Mouse (Mus musculus): ENCODE data around the gene Tex45. TPM values are rescaled to one million over a fixed set of nuclear protein-coding genes. Genes with fewer than 3 reads are reported as not detected.

Tex45 gene
- polyA plus RNA-seq, 1 experiment from 2014 or later: not detected

- peak; percentile 28 for ATAC-seq (replicated peaks; ENCODE audit: extremely low read depth, insufficient read depth, low FRiP score)
- H3K9me3 ChIP-seq (replicated peaks; ENCODE audit: control insufficient read depth, low read length): no peaks in the 10 kb centered on the region
- H3K4me3 ChIP-seq (ENCODE audit: low read length): peak overlapping the region; percentile 81
- H3K9ac ChIP-seq (ENCODE audit: low read length): peak overlapping the region; percentile 71
- peaks cover 9% of the 10 kb centered on the region for H3K4me1 ChIP-seq (ENCODE audit: control insufficient read depth, insufficient read depth, low read length)
- under 1% methylated on average over 25 of the region's 25 CpGs for WGBS
- H3K4me2 ChIP-seq (ENCODE audit: low read depth, low read length): peak overlapping the region; percentile 98
- 0 out of 2 replicates have a peak, but pooled peaks cover 3% of the 10 kb centered on the region for H3K36me3 ChIP-seq (ENCODE audit: control insufficient read depth, insufficient read depth)
- H3K27ac ChIP-seq (ENCODE audit: low read length): peak overlapping the region; percentile 52
- H3K27me3 ChIP-seq (ENCODE audit: control insufficient read depth, insufficient read depth, low read length): no peaks in the 10 kb centered on the region
Observed at GRCm38 (mm10) chr8:3515771-3516417, 45.2 kb downstream of the Tex45 start.

- H3K4me1 ChIP-seq (ENCODE audit: control insufficient read depth, insufficient read depth, low read length): peaks cover 9% of the 10 kb centered on the region
- no peaks in the 10 kb centered on the region; the same call in 1 of the 2 replicates for H3K36me3 ChIP-seq (ENCODE audit: control insufficient read depth, insufficient read depth)
- 1% methylated on average over 36 of the region's 36 CpGs for WGBS
- H3K4me2 ChIP-seq (ENCODE audit: low read depth, low read length): peak overlapping the region; percentile 98
- H3K4me3 ChIP-seq (ENCODE audit: low read length): peak overlapping the region; percentile 81
- H3K27ac ChIP-seq (ENCODE audit: low read length): peak overlapping the region; percentile 52
- peak; percentile 82 for ATAC-seq (replicated peaks; ENCODE audit: extremely low read depth, insufficient read depth, low FRiP score)
- H3K27me3 ChIP-seq (ENCODE audit: control insufficient read depth, insufficient read depth, low read length): no peaks in the 10 kb centered on the region
- peak overlapping the region; percentile 72 for H3K9ac ChIP-seq (ENCODE audit: low read length)
- no peaks in the 10 kb centered on the region for H3K9me3 ChIP-seq (replicated peaks; ENCODE audit: control insufficient read depth, low read length)
Observed at GRCm38 (mm10) chr8:3516450-3517116, 45.9 kb downstream of the Tex45 start.

GRCm38 (mm10) chr8:3517117-3517495 lies 46.4 kb downstream of the Tex45 start:
- Histone ChIP-seq H3K4me3 (ENCODE audit: low read length) (peak overlapping the region; percentile 81), H3K4me2 (ENCODE audit: low read depth, low read length) (peak overlapping the region; percentile 98), H3K9ac (ENCODE audit: low read length) (peak overlapping the region; percentile 72), H3K27ac (ENCODE audit: low read length) (peak overlapping the region; percentile 51), H3K9me3 (replicated peaks; ENCODE audit: control insufficient read depth, low read length) (no peaks in the 10 kb centered on the region), H3K4me1 (ENCODE audit: control insufficient read depth, insufficient read depth, low read length) (peaks cover 9% of the 10 kb centered on the region), H3K27me3 (ENCODE audit: control insufficient read depth, insufficient read depth, low read length) (no peaks in the 10 kb centered on the region), H3K36me3 (ENCODE audit: control insufficient read depth, insufficient read depth) (no peaks in the 10 kb centered on the region; the same call in 1 of the 2 replicates)
- ATAC-seq (replicated peaks; ENCODE audit: extremely low read depth, insufficient read depth, low FRiP score): peak; percentile 2; the same call in 1 of the 2 replicates
- 2% methylated on average over 16 of the region's 16 CpGs for WGBS

- no peak overlapping the region for H3K4me2 ChIP-seq (ENCODE audit: low read depth, low read length)
- H3K36me3 ChIP-seq (ENCODE audit: control insufficient read depth, insufficient read depth): peaks cover 23% of the 10 kb centered on the region
- no peak overlapping the region for H3K9ac ChIP-seq (ENCODE audit: low read length)
- H3K4me1 ChIP-seq (ENCODE audit: control insufficient read depth, insufficient read depth, low read length): 0 out of 2 replicates have a peak, but pooled peaks cover 2% of the 10 kb centered on the region
- no peak overlapping the region for H3K4me3 ChIP-seq (ENCODE audit: low read length)
- H3K9me3 ChIP-seq (replicated peaks; ENCODE audit: control insufficient read depth, low read length): no peaks in the 10 kb centered on the region
- H3K27me3 ChIP-seq (ENCODE audit: control insufficient read depth, insufficient read depth, low read length): no peaks in the 10 kb centered on the region
- ATAC-seq (replicated peaks; ENCODE audit: extremely low read depth, insufficient read depth, low FRiP score): no peak
- WGBS: 83% methylated on average over 13 of the region's 13 CpGs
- H3K27ac ChIP-seq (ENCODE audit: low read length): no peak overlapping the region
Observed at GRCm38 (mm10) chr8:3522007-3522697, 51.5 kb downstream of the Tex45 start.

- Histone ChIP-seq H3K4me2 (ENCODE audit: low read depth, low read length) (no peak overlapping the region), H3K36me3 (ENCODE audit: control insufficient read depth, insufficient read depth) (peaks cover 16% of the 10 kb centered on the region), H3K27me3 (ENCODE audit: control insufficient read depth, insufficient read depth, low read length) (no peaks in the 10 kb centered on the region), H3K4me3 (ENCODE audit: low read length) (no peak overlapping the region), H3K4me1 (ENCODE audit: control insufficient read depth, insufficient read depth, low read length) (no peaks in the 10 kb centered on the region), H3K9ac (ENCODE audit: low read length) (no peak overlapping the region), H3K9me3 (replicated peaks; ENCODE audit: control insufficient read depth, low read length) (no peaks in the 10 kb centered on the region), H3K27ac (ENCODE audit: low read length) (no peak overlapping the region)
- WGBS: 76% methylated on average over 5 of the region's 5 CpGs
- no peak for ATAC-seq (replicated peaks; ENCODE audit: extremely low read depth, insufficient read depth, low FRiP score)
Observed at GRCm38 (mm10) chr8:3530816-3531215, 60.2 kb downstream of the Tex45 start.

- Histone ChIP-seq H3K27ac (ENCODE audit: low read length) (no peak overlapping the region), H3K36me3 (ENCODE audit: control insufficient read depth, insufficient read depth) (peaks cover 19% of the 10 kb centered on the region), H3K4me1 (ENCODE audit: control insufficient read depth, insufficient read depth, low read length) (no peaks in the 10 kb centered on the region), H3K4me2 (ENCODE audit: low read depth, low read length) (no peak overlapping the region), H3K9me3 (replicated peaks; ENCODE audit: control insufficient read depth, low read length) (no peaks in the 10 kb centered on the region), H3K9ac (ENCODE audit: low read length) (no peak overlapping the region), H3K27me3 (ENCODE audit: control insufficient read depth, insufficient read depth, low read length) (no peaks in the 10 kb centered on the region), H3K4me3 (ENCODE audit: low read length) (no peak overlapping the region)
- 95% methylated on average over 18 of the region's 18 CpGs for WGBS
- no peak for ATAC-seq (replicated peaks; ENCODE audit: extremely low read depth, insufficient read depth, low FRiP score)
Observed at GRCm38 (mm10) chr8:3531936-3532335, 61.3 kb downstream of the Tex45 start.

GRCm38 (mm10) chr8:3536053-3536841 lies 65.6 kb downstream of the Tex45 start:
- Histone ChIP-seq H3K9ac (ENCODE audit: low read length) (no peak overlapping the region), H3K27ac (ENCODE audit: low read length) (no peak overlapping the region), H3K4me2 (ENCODE audit: low read depth, low read length) (no peak overlapping the region), H3K36me3 (ENCODE audit: control insufficient read depth, insufficient read depth) (peaks cover 43% of the 10 kb centered on the region), H3K9me3 (replicated peaks; ENCODE audit: control insufficient read depth, low read length) (no peaks in the 10 kb centered on the region), H3K4me1 (ENCODE audit: control insufficient read depth, insufficient read depth, low read length) (no peaks in the 10 kb centered on the region), H3K27me3 (ENCODE audit: control insufficient read depth, insufficient read depth, low read length) (no peaks in the 10 kb centered on the region), H3K4me3 (ENCODE audit: low read length) (no peak overlapping the region)
- ATAC-seq (replicated peaks; ENCODE audit: extremely low read depth, insufficient read depth, low FRiP score): no peak
- WGBS: 63% methylated on average over 15 of the region's 15 CpGs
